Mouse (Mus musculus): ENCODE results near the gene Gphn. TPM values are rescaled to one million over a fixed set of nuclear protein-coding genes. Genes with fewer than 3 reads are reported as not detected.

Gene Gphn
- polyA plus RNA-seq, 1 experiment, result 10.3 TPM

- H3K4me2 ChIP-seq (ENCODE audit: low read depth), result peak overlapping the region; percentile 61
- H3K27me3 ChIP-seq (ENCODE audit: control insufficient read depth, insufficient read depth, insufficient read length), result no peaks in the 10 kb centered on the region
- H3K79me2 ChIP-seq (ENCODE audit: control insufficient read depth, insufficient read depth), result no peaks in the 10 kb centered on the region
- no peaks in the 10 kb centered on the region for H3K36me3 ChIP-seq (ENCODE audit: control insufficient read depth, insufficient read depth)
- no peak overlapping the region for H3K4me3 ChIP-seq
- no peak overlapping the region for H3ac ChIP-seq (ENCODE audit: control insufficient read depth, insufficient read length)
- no peak for TF ChIP-seq E2F4 (IDR thresholded peaks at IDR 0.05; ENCODE audit: insufficient read depth)
- no peak for TF ChIP-seq CEBPB (IDR thresholded peaks at IDR 0.05; ENCODE audit: insufficient read depth, poor library complexity, severe bottlenecking)
- TF ChIP-seq POLR2A (IDR thresholded peaks at IDR 0.05; ENCODE audit: insufficient read length, low read depth), result no peak
- TF ChIP-seq USF1 (IDR thresholded peaks at IDR 0.05; ENCODE audit: low read depth), result no peak
- no peak for TF ChIP-seq MAX (IDR thresholded peaks at IDR 0.05; ENCODE audit: low read depth)
- TF ChIP-seq TCF3 (IDR thresholded peaks at IDR 0.05; ENCODE audit: insufficient read length, low read depth), result no peak
Observed at GRCm38 (mm10) chr12:78205915-78206570, 20.1 kb upstream of the Gphn start.

GRCm38 (mm10) chr12:78206571-78206960 lies 19.6 kb upstream of the Gphn start:
- Histone ChIP-seq H3K4me3 (no peak overlapping the region), H3K4me2 (ENCODE audit: low read depth) (peak overlapping the region; percentile 61)
- TF ChIP-seq POLR2A (IDR thresholded peaks at IDR 0.05; ENCODE audit: insufficient read length, low read depth) (no peak), REST (IDR thresholded peaks at IDR 0.05; ENCODE audit: insufficient read depth, insufficient read length) (no peak), POLR2AphosphoS2 (IDR thresholded peaks at IDR 0.05; ENCODE audit: insufficient read length, low read depth) (no peak), USF1 (IDR thresholded peaks at IDR 0.05; ENCODE audit: low read depth) (no peak), E2F4 (IDR thresholded peaks at IDR 0.05; ENCODE audit: insufficient read depth) (no peak)

GRCm38 (mm10) chr12:78209856-78210255 lies 16.3 kb upstream of the Gphn start:
- TF ChIP-seq TCF3 (IDR thresholded peaks at IDR 0.05; ENCODE audit: insufficient read length, low read depth), result no peak
- TF ChIP-seq TCF12 (IDR thresholded peaks at IDR 0.05; ENCODE audit: insufficient read depth, poor library complexity, severe bottlenecking), result no peak
- TF ChIP-seq CEBPB (IDR thresholded peaks at IDR 0.05; ENCODE audit: insufficient read depth, poor library complexity, severe bottlenecking), result no peak
- TF ChIP-seq MYOG (IDR thresholded peaks at IDR 0.05; ENCODE audit: control insufficient read depth in 1 of 3, insufficient read depth in 1 of 3, insufficient read length in 2 of 3, low read depth in 2 of 3), result no peak
- no peak for TF ChIP-seq USF1 (IDR thresholded peaks at IDR 0.05; ENCODE audit: low read depth)
- TF ChIP-seq SRF (IDR thresholded peaks at IDR 0.05; ENCODE audit: control insufficient read depth, insufficient read length, low read depth), result no peak
- TF ChIP-seq POLR2AphosphoS2 (IDR thresholded peaks at IDR 0.05; ENCODE audit: insufficient read length, low read depth), result no peak
- no peak for TF ChIP-seq E2F4 (IDR thresholded peaks at IDR 0.05; ENCODE audit: insufficient read depth)
- TF ChIP-seq POLR2A (IDR thresholded peaks at IDR 0.05; ENCODE audit: insufficient read length, low read depth), result no peak
- no peak for TF ChIP-seq REST (IDR thresholded peaks at IDR 0.05; ENCODE audit: insufficient read depth, insufficient read length)
- TF ChIP-seq MAX (IDR thresholded peaks at IDR 0.05; ENCODE audit: low read depth), result no peak
- TF ChIP-seq MYOD1 (IDR thresholded peaks at IDR 0.05; ENCODE audit: control insufficient read depth in 1 of 3, insufficient read length in 2 of 3, low read depth in 2 of 3), result no peak
- no peaks in the 10 kb centered on the region for H3K36me3 ChIP-seq (ENCODE audit: control insufficient read depth, insufficient read depth)
- H3K27me3 ChIP-seq (ENCODE audit: control insufficient read depth, insufficient read depth, insufficient read length), result no peaks in the 10 kb centered on the region
- no peak overlapping the region for H3K4me2 ChIP-seq (ENCODE audit: low read depth)
- no peak overlapping the region for H3ac ChIP-seq (ENCODE audit: control insufficient read depth, insufficient read length)
- H3K79me2 ChIP-seq (ENCODE audit: control insufficient read depth, insufficient read depth), result no peaks in the 10 kb centered on the region
- H3K4me3 ChIP-seq, result no peak overlapping the region

More at GRCm38 (mm10) chr12:78206571-78206960, 19.6 kb upstream of the Gphn start:
- no peaks in the 10 kb centered on the region for H3K36me3 ChIP-seq (ENCODE audit: control insufficient read depth, insufficient read depth)
- H3ac ChIP-seq (ENCODE audit: control insufficient read depth, insufficient read length), result no peak overlapping the region
- H3K79me2 ChIP-seq (ENCODE audit: control insufficient read depth, insufficient read depth), result no peaks in the 10 kb centered on the region
- H3K27me3 ChIP-seq (ENCODE audit: control insufficient read depth, insufficient read depth, insufficient read length), result no peaks in the 10 kb centered on the region

- no peak overlapping the region for H3ac ChIP-seq (ENCODE audit: control insufficient read depth, insufficient read length)
- H3K79me2 ChIP-seq (ENCODE audit: control insufficient read depth, insufficient read depth), result no peaks in the 10 kb centered on the region
- no peak for TF ChIP-seq REST (IDR thresholded peaks at IDR 0.05; ENCODE audit: insufficient read depth, insufficient read length)
- TF ChIP-seq TCF12 (IDR thresholded peaks at IDR 0.05; ENCODE audit: insufficient read depth, poor library complexity, severe bottlenecking), result no peak
- TF ChIP-seq USF1 (IDR thresholded peaks at IDR 0.05; ENCODE audit: low read depth), result no peak
- no peak for TF ChIP-seq E2F4 (IDR thresholded peaks at IDR 0.05; ENCODE audit: insufficient read depth)
- no peak for TF ChIP-seq MYOD1 (IDR thresholded peaks at IDR 0.05; ENCODE audit: control insufficient read depth in 1 of 3, insufficient read length in 2 of 3, low read depth in 2 of 3)
- TF ChIP-seq MYOG (IDR thresholded peaks at IDR 0.05; ENCODE audit: control insufficient read depth in 1 of 3, insufficient read depth in 1 of 3, insufficient read length in 2 of 3, low read depth in 2 of 3), result no peak
- no peak for TF ChIP-seq POLR2A (IDR thresholded peaks at IDR 0.05; ENCODE audit: insufficient read length, low read depth)
- TF ChIP-seq TCF3 (IDR thresholded peaks at IDR 0.05; ENCODE audit: insufficient read length, low read depth), result no peak
- no peak for TF ChIP-seq SRF (IDR thresholded peaks at IDR 0.05; ENCODE audit: control insufficient read depth, insufficient read length, low read depth)
- no peak for TF ChIP-seq MAX (IDR thresholded peaks at IDR 0.05; ENCODE audit: low read depth)
- TF ChIP-seq CEBPB (IDR thresholded peaks at IDR 0.05; ENCODE audit: insufficient read depth, poor library complexity, severe bottlenecking), result no peak
- no peak for TF ChIP-seq POLR2AphosphoS2 (IDR thresholded peaks at IDR 0.05; ENCODE audit: insufficient read length, low read depth)
- H3K27me3 ChIP-seq (ENCODE audit: control insufficient read depth, insufficient read depth, insufficient read length), result no peaks in the 10 kb centered on the region
- no peaks in the 10 kb centered on the region for H3K36me3 ChIP-seq (ENCODE audit: control insufficient read depth, insufficient read depth)
- H3K4me3 ChIP-seq, result no peak overlapping the region
- no peak overlapping the region for H3K4me2 ChIP-seq (ENCODE audit: low read depth)
Observed at GRCm38 (mm10) chr12:78215490-78215889, 10.7 kb upstream of the Gphn start.

GRCm38 (mm10) chr12:78219191-78219825 lies 6.9 kb upstream of the Gphn start:
- H3K27me3 ChIP-seq (ENCODE audit: control insufficient read depth, insufficient read depth, insufficient read length), result no peaks in the 10 kb centered on the region
- peak overlapping the region; percentile 71 for H3K4me2 ChIP-seq (ENCODE audit: low read depth)
- no peaks in the 10 kb centered on the region for H3K79me2 ChIP-seq (ENCODE audit: control insufficient read depth, insufficient read depth)
- no peak overlapping the region for H3ac ChIP-seq (ENCODE audit: control insufficient read depth, insufficient read length)
- H3K4me3 ChIP-seq, result no peak overlapping the region
- TF ChIP-seq E2F4 (IDR thresholded peaks at IDR 0.05; ENCODE audit: insufficient read depth) (no peak), MYOD1 (IDR thresholded peaks at IDR 0.05; ENCODE audit: control insufficient read depth in 1 of 3, insufficient read length in 2 of 3, low read depth in 2 of 3) (no peak)
- H3K36me3 ChIP-seq (ENCODE audit: control insufficient read depth, insufficient read depth), result no peaks in the 10 kb centered on the region
